Mouse (Mus musculus) stomach, embryonic 16.5 days (tissue): ENCODE results near the gene Mgat3. TPM values are rescaled to one million over a fixed set of nuclear protein-coding genes. Genes with fewer than 3 reads are reported as not detected.

Experiments used
- ATAC-seq: fragments of 200-750 bp; cut with Nextera tagmentation; 2 replicates; pipeline ENCODE4 v1.8.0; 2017; ENCODE audit warnings: moderate number of reproducible peaks, moderate TSS enrichment; ENCODE audit not compliant: insufficient read depth, low FRiP score
- H3K27ac ChIP-seq: fragments of 300-500 bp; sonication (generic); 2 replicates; pipeline ENCODE4 v1.5.1; 2014; ENCODE audit warnings: low read length
- H3K27me3 ChIP-seq: fragments of 300-500 bp; sonication (generic); 2 replicates; pipeline ENCODE4 v1.6.1; 2014; ENCODE audit warnings: low read length, control low read depth, mixed read lengths; ENCODE audit not compliant: control insufficient read depth, insufficient read depth
- H3K36me3 ChIP-seq: fragments of 300-500 bp; sonication (generic); 2 replicates; pipeline ENCODE4 v1.6.1; 2014; ENCODE audit warnings: low read length; ENCODE audit not compliant: control insufficient read depth, insufficient read depth
- H3K4me1 ChIP-seq: fragments of 300-500 bp; sonication (generic); 2 replicates; pipeline ENCODE4 v1.6.1; 2014; ENCODE audit warnings: low read length, control low read depth, mixed read lengths; ENCODE audit not compliant: control insufficient read depth, insufficient read depth
- H3K4me2 ChIP-seq: fragments of 300-500 bp; sonication (generic); 2 replicates; pipeline ENCODE4 v1.6.1; 2014; ENCODE audit warnings: low read depth, low read length, mixed read lengths
- H3K4me3 ChIP-seq: fragments of 300-500 bp; sonication (generic); replicated peaks from 2 replicates; pipeline ENCODE4 v1.5.1; 2014; ENCODE audit warnings: mild to moderate bottlenecking, low read length
- H3K9ac ChIP-seq: fragments of 300-500 bp; sonication (generic); 2 replicates; pipeline ENCODE4 v1.6.1; 2014; ENCODE audit warnings: low read length
- H3K9me3 ChIP-seq: fragments of 300-500 bp; sonication (generic); replicated peaks from 2 replicates; pipeline ENCODE4 v1.6.1; 2016; ENCODE audit warnings: low read length, control low read depth; ENCODE audit not compliant: control insufficient read depth
- WGBS: fragments of 180-500 bp; shearing (Covaris S2); extraction: QIAGEN DNeasy Blood & Tissue Kit; methylation state at CpG from one replicate; pipeline ENCODE4 v1.1.7; 2014; 5-methylcytosine and 5-hydroxymethylcytosine counted together
- polyA plus RNA-seq: library from polyadenylated mRNA; unstranded; fragments of >200 nt; fragmentation: Nextera tagmentation; extraction: Ambion mirVana; gene quantifications from 2 replicates; pipeline ENCODE4 v1.2.1, GENCODE M21; 2015

The Mgat3 gene
- polyA plus RNA-seq, 1 experiment from 2014 or later, result 8.7 TPM

DNA sequence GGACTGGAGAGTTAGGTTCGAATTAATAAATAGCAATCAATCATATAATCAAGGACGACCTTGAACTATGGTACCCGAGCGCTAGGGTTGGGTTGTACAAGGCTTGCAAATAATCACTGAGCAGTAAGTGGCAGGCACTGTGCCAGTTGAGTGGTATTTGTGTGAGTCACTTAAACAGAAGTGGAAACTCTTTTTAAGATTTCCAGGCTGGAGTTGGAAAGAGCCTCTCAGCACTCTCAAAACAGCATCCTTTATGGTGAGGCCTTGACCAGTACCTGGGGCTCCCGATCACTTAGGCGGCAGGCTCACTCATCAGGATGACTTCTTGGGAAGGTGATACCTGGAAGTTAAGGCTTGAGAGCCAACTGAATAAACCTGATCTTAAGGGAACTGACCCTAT, 80.7 kb downstream of the Mgat3 start:
- Histone ChIP-seq H3K9me3 (no peaks in the 10 kb centered on the region), H3K4me3 (peak overlapping the region; percentile 100), H3K4me2 (peak overlapping the region; percentile 94), H3K36me3 (peaks cover 33% of the 10 kb centered on the region), H3K27ac (peak overlapping the region; percentile 99), H3K9ac (peak overlapping the region; percentile 80), H3K27me3 (no peaks in the 10 kb centered on the region), H3K4me1 (peaks cover 38% of the 10 kb centered on the region)
- ATAC-seq, result no peak
- 28% methylated on average over 6 of the region's 6 CpGs for WGBS

DNA sequence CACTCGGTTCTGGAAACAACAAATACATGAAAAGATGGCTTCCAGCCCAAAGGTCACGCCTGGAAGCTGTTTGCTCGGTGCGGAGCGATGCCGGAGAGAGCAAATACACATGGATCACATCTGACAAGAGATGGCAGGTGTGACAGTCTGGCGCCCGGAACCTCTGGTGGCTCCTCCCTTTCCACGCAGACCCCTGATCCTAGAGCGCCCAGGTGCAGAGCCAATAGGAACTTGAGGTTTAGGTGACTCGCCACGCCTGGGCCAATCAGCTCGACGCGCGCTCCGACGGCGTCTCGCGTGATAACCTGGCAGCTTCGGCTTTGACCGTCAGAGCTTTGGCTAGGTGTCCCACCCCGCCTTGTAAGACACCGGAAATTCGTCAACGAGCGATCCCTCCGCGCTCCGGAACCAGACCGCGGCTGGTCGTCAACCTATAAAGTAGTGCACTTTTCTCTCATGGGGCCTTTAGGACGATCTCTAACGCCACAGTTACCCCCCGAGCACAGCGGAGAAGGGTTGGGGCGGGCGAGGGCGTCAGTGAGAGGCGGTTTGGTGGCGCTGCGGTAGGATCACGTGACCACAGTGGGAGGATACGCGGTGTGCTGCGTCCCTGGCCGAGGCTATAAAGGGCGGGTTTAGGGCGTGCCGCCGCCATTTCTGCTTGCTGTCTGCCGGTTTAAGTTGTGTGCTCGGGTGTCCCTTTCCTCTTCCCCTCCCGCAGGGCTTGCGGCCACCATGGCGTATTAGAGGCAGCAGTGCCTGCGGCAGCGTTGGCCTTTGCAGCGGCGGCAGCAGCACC, 81.5 kb downstream of the Mgat3 start, which contains the start of gene Atf4:
Gene Atf4 (plus strand): TSS at position 338 of the 799 bp plus-strand sequence.
- no peaks in the 10 kb centered on the region for H3K27me3 ChIP-seq
- peaks cover 41% of the 10 kb centered on the region for H3K4me1 ChIP-seq
- peaks cover 29% of the 10 kb centered on the region for H3K36me3 ChIP-seq
- peak within 1 kb of the TSS; percentile 94 for H3K4me2 ChIP-seq
- peak; percentile 93 for ATAC-seq
- under 1% methylated on average over 62 of the region's 62 CpGs for WGBS
- H3K9me3 ChIP-seq, result no peaks in the 10 kb centered on the region
- peak within 1 kb of the TSS; percentile 99 for H3K27ac ChIP-seq
- H3K4me3 ChIP-seq, result peak within 1 kb of the TSS; percentile 100
- peak within 1 kb of the TSS; percentile 100 for H3K9ac ChIP-seq

- peaks cover 40% of the 10 kb centered on the region for H3K4me1 ChIP-seq
- H3K36me3 ChIP-seq, result peaks cover 26% of the 10 kb centered on the region
- peak overlapping the region; percentile 94 for H3K4me2 ChIP-seq
- H3K9ac ChIP-seq, result peak overlapping the region; percentile 100
- H3K4me3 ChIP-seq, result peak overlapping the region; percentile 100
- H3K27ac ChIP-seq, result peak overlapping the region; percentile 99
- H3K9me3 ChIP-seq, result no peaks in the 10 kb centered on the region
- H3K27me3 ChIP-seq, result no peaks in the 10 kb centered on the region
- peak; percentile 26 for ATAC-seq
- WGBS, result under 1% methylated on average over 51 of the region's 51 CpGs
Measured at GRCm38 (mm10) chr15:80255646-80256121, 82.2 kb downstream of the Mgat3 start.

- WGBS, result 2% methylated on average over 16 of the region's 16 CpGs
- no peak for ATAC-seq
- Histone ChIP-seq H3K4me1 (peaks cover 37% of the 10 kb centered on the region), H3K27me3 (no peaks in the 10 kb centered on the region), H3K27ac (peak overlapping the region; percentile 99), H3K9me3 (no peaks in the 10 kb centered on the region), H3K4me3 (peak overlapping the region; percentile 100), H3K4me2 (peak overlapping the region; percentile 94), H3K36me3 (peaks cover 20% of the 10 kb centered on the region), H3K9ac (peak overlapping the region; percentile 100)
Measured at GRCm38 (mm10) chr15:80256242-80256641, 82.7 kb downstream of the Mgat3 start.

DNA sequence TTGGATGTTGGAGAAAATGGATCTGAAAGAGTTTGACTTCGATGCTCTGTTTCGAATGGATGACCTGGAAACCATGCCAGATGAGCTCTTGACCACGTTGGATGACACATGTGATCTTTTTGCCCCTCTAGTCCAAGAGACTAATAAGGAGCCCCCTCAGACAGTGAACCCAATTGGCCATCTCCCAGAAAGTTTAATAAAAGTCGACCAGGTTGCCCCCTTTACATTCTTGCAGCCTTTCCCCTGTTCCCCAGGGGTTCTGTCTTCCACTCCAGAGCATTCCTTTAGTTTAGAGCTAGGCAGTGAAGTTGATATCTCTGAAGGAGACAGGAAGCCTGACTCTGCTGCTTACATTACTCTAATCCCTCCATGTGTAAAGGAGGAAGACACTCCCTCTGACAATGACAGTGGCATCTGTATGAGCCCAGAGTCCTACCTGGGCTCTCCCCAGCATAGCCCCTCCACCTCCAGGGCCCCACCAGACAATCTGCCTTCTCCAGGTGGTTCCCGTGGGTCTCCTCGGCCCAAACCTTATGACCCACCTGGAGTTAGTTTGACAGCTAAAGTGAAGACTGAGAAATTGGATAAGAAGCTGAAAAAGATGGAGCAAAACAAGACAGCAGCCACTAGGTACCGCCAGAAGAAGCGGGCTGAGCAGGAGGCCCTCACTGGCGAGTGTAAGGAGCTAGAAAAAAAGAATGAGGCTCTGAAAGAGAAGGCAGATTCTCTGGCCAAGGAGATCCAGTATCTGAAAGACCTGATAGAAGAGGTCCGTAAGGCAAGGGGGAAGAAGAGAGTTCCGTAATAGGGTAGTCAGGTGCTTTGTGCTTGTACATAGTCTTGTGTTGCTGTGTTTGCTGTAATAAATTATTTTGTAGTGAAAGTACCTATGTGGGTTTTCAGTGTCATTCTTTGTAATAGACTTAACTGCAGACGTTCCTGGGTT, 83.4 kb downstream of the Mgat3 start:
- Histone ChIP-seq H3K27me3 (no peaks in the 10 kb centered on the region), H3K9me3 (no peaks in the 10 kb centered on the region), H3K9ac (peak overlapping the region; percentile 100), H3K27ac (peak overlapping the region; percentile 99), H3K4me2 (peak overlapping the region; percentile 94), H3K4me3 (peak overlapping the region; percentile 100), H3K36me3 (peaks cover 14% of the 10 kb centered on the region), H3K4me1 (peaks cover 37% of the 10 kb centered on the region)
- no peak for ATAC-seq
- 45% methylated on average over 12 of the region's 12 CpGs for WGBS

DNA sequence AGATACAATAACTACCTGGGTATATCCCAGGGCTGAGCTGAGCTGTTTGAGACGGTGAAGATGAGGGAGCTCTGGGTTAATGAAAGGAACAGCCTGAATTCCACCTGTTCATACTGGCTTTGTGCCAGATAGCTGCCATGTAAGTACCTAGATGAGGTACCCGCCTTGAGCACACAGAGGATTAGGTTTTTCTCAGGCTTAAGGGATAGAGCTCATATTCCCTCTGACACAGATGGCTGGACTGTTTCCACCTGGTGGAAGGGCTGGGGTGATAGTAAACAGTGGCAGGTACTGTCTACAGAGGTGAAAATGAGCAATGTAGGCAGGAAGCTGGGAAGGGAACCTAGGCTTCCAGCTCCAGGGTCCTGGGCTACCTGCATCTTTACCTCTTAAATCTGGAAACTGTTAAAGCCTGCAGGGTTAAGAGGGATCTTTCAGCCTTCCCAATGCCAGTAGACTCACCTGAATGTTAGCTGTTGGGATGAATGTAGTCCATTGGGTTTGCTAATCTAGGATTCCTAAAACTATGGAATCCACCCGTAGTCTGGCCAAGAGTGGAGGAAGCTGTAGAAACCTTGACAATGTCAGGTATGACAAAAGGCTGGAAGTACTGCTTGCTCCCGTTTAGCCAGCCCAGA, 84.2 kb downstream of the Mgat3 start:
- Histone ChIP-seq H3K4me1 (peaks cover 39% of the 10 kb centered on the region), H3K36me3 (peaks cover 14% of the 10 kb centered on the region), H3K27me3 (no peaks in the 10 kb centered on the region), H3K4me2 (peak overlapping the region; percentile 94), H3K27ac (peak overlapping the region; percentile 99), H3K9ac (peak overlapping the region; percentile 26; the same call in 1 of the 2 replicates), H3K9me3 (no peaks in the 10 kb centered on the region), H3K4me3 (peak overlapping the region; percentile 100)
- ATAC-seq, result no peak
- 10% methylated on average over 4 of the region's 4 CpGs for WGBS

DNA sequence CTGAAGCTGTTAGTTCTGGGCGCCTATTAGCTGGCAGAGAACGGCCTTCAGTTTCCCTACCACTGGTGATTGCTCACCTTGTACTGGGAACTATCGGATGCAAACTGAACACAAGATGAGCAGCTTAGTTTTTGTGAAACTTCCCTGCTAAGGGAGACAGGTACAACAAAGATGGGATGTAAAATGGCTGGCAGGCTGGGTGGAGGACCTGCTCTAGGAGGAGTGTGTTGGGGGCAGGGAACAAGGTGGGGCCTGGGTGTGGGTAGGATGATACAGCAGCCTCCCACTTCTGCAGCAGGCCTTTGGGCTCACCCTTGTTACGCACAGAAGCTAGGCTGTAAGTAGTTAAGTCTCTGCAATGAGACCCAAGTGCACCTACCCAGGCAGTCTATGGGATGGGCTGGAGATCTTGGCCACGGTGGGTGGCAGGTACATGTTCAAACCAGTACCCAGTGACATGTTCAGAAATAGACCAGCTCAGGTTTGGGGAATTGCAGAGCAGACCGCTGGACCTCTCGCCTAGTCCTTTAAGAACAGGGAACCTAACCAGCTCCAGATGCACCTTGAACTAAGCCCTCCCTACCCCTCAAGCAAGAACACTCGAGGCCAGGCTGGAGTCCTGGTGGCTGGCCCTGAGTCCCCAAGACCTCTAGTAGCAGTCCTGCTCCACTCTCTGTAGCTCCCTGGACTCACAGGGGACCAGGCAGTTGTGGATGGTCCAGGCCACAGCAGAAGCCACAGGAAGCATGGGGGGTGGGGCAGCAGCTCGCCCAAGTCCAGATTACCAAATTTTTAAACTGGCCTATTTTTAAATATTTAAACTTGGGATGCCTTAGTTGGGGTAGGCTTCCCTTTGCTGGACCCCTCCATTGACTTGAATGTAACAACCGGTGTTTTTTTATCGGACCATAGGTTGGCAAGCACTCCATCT, 85.0 kb downstream of the Mgat3 start:
- peak overlapping the region; percentile 26; the same call in 1 of the 2 replicates for H3K9ac ChIP-seq
- peaks cover 14% of the 10 kb centered on the region for H3K36me3 ChIP-seq
- peak overlapping the region; percentile 94; the same call in 1 of the 2 replicates for H3K4me2 ChIP-seq
- H3K27ac ChIP-seq, result peak overlapping the region; percentile 99
- peaks cover 44% of the 10 kb centered on the region for H3K4me1 ChIP-seq
- H3K27me3 ChIP-seq, result no peaks in the 10 kb centered on the region
- no peak overlapping the region for H3K4me3 ChIP-seq
- no peak for ATAC-seq
- no peaks in the 10 kb centered on the region for H3K9me3 ChIP-seq
- WGBS, result 44% methylated on average over 11 of the region's 11 CpGs
